Mouse (Mus musculus) bone marrow macrophage, adult 2 months (primary cell): ENCODE measurements around the gene Rnf223.

ENCODE experiments used
- CTCF ChIP-seq: IDR thresholded peaks from 2 replicates; pipeline ENCODE4 v1.5.1; 2012; ENCODE audit warnings: low read depth, mild to moderate bottlenecking, low read length, moderate library complexity
- POLR2A ChIP-seq: IDR thresholded peaks from 2 replicates; pipeline ENCODE4 v1.6.1; 2012; ENCODE audit warnings: mild to moderate bottlenecking, low read depth, low read length, borderline replicate concordance

GRCm38 (mm10) chr4:156100501-156100900 is 29.8 kb upstream of the Rnf223 start:
- TF ChIP-seq CTCF (no peak), POLR2A (no peak)
